Mouse (Mus musculus): ENCODE data around the gene Cnp. TPM values are rescaled to one million over a fixed set of nuclear protein-coding genes. Genes with fewer than 3 reads are reported as not detected.

Cnp gene
- polyA plus RNA-seq, 1 experiment, result 97.4 TPM

- WGBS, result 36% methylated on average over 4 of the region's 4 CpGs
- H3K27me3 ChIP-seq (ENCODE audit: control insufficient read depth, insufficient read depth, low read length), result no peaks in the 10 kb centered on the region
- peaks cover 26% of the 10 kb centered on the region for H3K36me3 ChIP-seq (ENCODE audit: control insufficient read depth, insufficient read depth, low read length)
- peaks cover 15% of the 10 kb centered on the region for H3K4me1 ChIP-seq (ENCODE audit: control insufficient read depth, insufficient read depth, insufficient read length)
- H3K27ac ChIP-seq (ENCODE audit: insufficient read depth, low read length), result peak overlapping the region; percentile 87
- H3K4me3 ChIP-seq (ENCODE audit: extremely low read depth, insufficient read depth, insufficient read length), result no peak overlapping the region
- peak in 1 of 2 experiments; percentile 49 for DNase-seq (ENCODE audit: low read depth in 1 of 2, low spot score in 2 of 2)
- TF ChIP-seq CTCF (IDR thresholded peaks at IDR 0.05; ENCODE audit: extremely low read depth, insufficient read depth, insufficient read length, insufficient replicate concordance) (no peak), POLR2A (IDR thresholded peaks at IDR 0.05; ENCODE audit: low read depth, low read length) (no peak)
These were observed 23.4 kb downstream of the Cnp start for GRCm38 (mm10) chr11:100598074-100598473.

- no peak for DNase-seq (ENCODE audit: low read depth in 1 of 2, low spot score in 2 of 2)
- Histone ChIP-seq H3K4me3 (ENCODE audit: extremely low read depth, insufficient read depth, insufficient read length) (no peak overlapping the region), H3K27me3 (ENCODE audit: control insufficient read depth, insufficient read depth, low read length) (no peaks in the 10 kb centered on the region), H3K27ac (ENCODE audit: insufficient read depth, low read length) (no peak overlapping the region), H3K4me1 (ENCODE audit: control insufficient read depth, insufficient read depth, insufficient read length) (peaks cover 15% of the 10 kb centered on the region), H3K36me3 (ENCODE audit: control insufficient read depth, insufficient read depth, low read length) (peaks cover 19% of the 10 kb centered on the region)
- WGBS, result 92% methylated on average over 3 of the region's 3 CpGs
- TF ChIP-seq POLR2A (IDR thresholded peaks at IDR 0.05; ENCODE audit: low read depth, low read length), result no peak
- no peak for TF ChIP-seq CTCF (IDR thresholded peaks at IDR 0.05; ENCODE audit: extremely low read depth, insufficient read depth, insufficient read length, insufficient replicate concordance)
These were observed 26.7 kb downstream of the Cnp start for GRCm38 (mm10) chr11:100601372-100601771.

GRCm38 (mm10) chr11:100603155-100603554 is 28.5 kb downstream of the Cnp start:
- 0 out of 2 replicates have a peak overlapping the region, but pooled peaks have one; percentile 8 for H3K27ac ChIP-seq (ENCODE audit: insufficient read depth, low read length)
- no peak overlapping the region for H3K4me3 ChIP-seq (ENCODE audit: extremely low read depth, insufficient read depth, insufficient read length)
- DNase-seq (ENCODE audit: low read depth in 1 of 2, low spot score in 2 of 2), result no peak
- H3K4me1 ChIP-seq (ENCODE audit: control insufficient read depth, insufficient read depth, insufficient read length), result peaks cover 8% of the 10 kb centered on the region; the same call in 1 of the 2 replicates
- WGBS, result 88% methylated on average over 9 of the region's 9 CpGs
- peaks cover 14% of the 10 kb centered on the region for H3K36me3 ChIP-seq (ENCODE audit: control insufficient read depth, insufficient read depth, low read length)
- no peaks in the 10 kb centered on the region for H3K27me3 ChIP-seq (ENCODE audit: control insufficient read depth, insufficient read depth, low read length)
- TF ChIP-seq CTCF (IDR thresholded peaks at IDR 0.05; ENCODE audit: extremely low read depth, insufficient read depth, insufficient read length, insufficient replicate concordance) (no peak), POLR2A (IDR thresholded peaks at IDR 0.05; ENCODE audit: low read depth, low read length) (no peak)

GRCm38 (mm10) chr11:100603813-100604212 is 29.1 kb downstream of the Cnp start:
- DNase-seq (ENCODE audit: low read depth in 1 of 2, low spot score in 2 of 2), result no peak
- Histone ChIP-seq H3K27ac (ENCODE audit: insufficient read depth, low read length) (no peak overlapping the region), H3K4me1 (ENCODE audit: control insufficient read depth, insufficient read depth, insufficient read length) (peaks cover 6% of the 10 kb centered on the region; the same call in 1 of the 2 replicates), H3K4me3 (ENCODE audit: extremely low read depth, insufficient read depth, insufficient read length) (no peak overlapping the region), H3K36me3 (ENCODE audit: control insufficient read depth, insufficient read depth, low read length) (peaks cover 15% of the 10 kb centered on the region), H3K27me3 (ENCODE audit: control insufficient read depth, insufficient read depth, low read length) (no peaks in the 10 kb centered on the region)
- TF ChIP-seq CTCF (IDR thresholded peaks at IDR 0.05; ENCODE audit: extremely low read depth, insufficient read depth, insufficient read length, insufficient replicate concordance) (no peak), POLR2A (IDR thresholded peaks at IDR 0.05; ENCODE audit: low read depth, low read length) (no peak)
- 85% methylated on average over 8 of the region's 8 CpGs for WGBS

- 94% methylated on average over 4 of the region's 4 CpGs for WGBS
- H3K27me3 ChIP-seq (ENCODE audit: control insufficient read depth, insufficient read depth, low read length), result no peaks in the 10 kb centered on the region
- peaks cover 13% of the 10 kb centered on the region for H3K36me3 ChIP-seq (ENCODE audit: control insufficient read depth, insufficient read depth, low read length)
- H3K27ac ChIP-seq (ENCODE audit: insufficient read depth, low read length), result no peak overlapping the region
- no peak for DNase-seq (ENCODE audit: low read depth in 1 of 2, low spot score in 2 of 2)
- TF ChIP-seq CTCF (IDR thresholded peaks at IDR 0.05; ENCODE audit: extremely low read depth, insufficient read depth, insufficient read length, insufficient replicate concordance) (no peak), POLR2A (IDR thresholded peaks at IDR 0.05; ENCODE audit: low read depth, low read length) (no peak)
- H3K4me1 ChIP-seq (ENCODE audit: control insufficient read depth, insufficient read depth, insufficient read length), result peaks cover 5% of the 10 kb centered on the region; the same call in 1 of the 2 replicates
- H3K4me3 ChIP-seq (ENCODE audit: extremely low read depth, insufficient read depth, insufficient read length), result no peak overlapping the region
These were observed 29.8 kb downstream of the Cnp start for GRCm38 (mm10) chr11:100604321-100605005.

- no peak overlapping the region for H3K4me3 ChIP-seq (ENCODE audit: extremely low read depth, insufficient read depth, insufficient read length)
- peaks cover 5% of the 10 kb centered on the region; the same call in 1 of the 2 replicates for H3K4me1 ChIP-seq (ENCODE audit: control insufficient read depth, insufficient read depth, insufficient read length)
- TF ChIP-seq POLR2A (IDR thresholded peaks at IDR 0.05; ENCODE audit: low read depth, low read length) (no peak), CTCF (IDR thresholded peaks at IDR 0.05; ENCODE audit: extremely low read depth, insufficient read depth, insufficient read length, insufficient replicate concordance) (no peak)
- H3K36me3 ChIP-seq (ENCODE audit: control insufficient read depth, insufficient read depth, low read length), result peaks cover 12% of the 10 kb centered on the region
- 90% methylated on average over 10 of the region's 10 CpGs for WGBS
- DNase-seq (ENCODE audit: low read depth in 1 of 2, low spot score in 2 of 2), result no peak
- H3K27me3 ChIP-seq (ENCODE audit: control insufficient read depth, insufficient read depth, low read length), result no peaks in the 10 kb centered on the region
- H3K27ac ChIP-seq (ENCODE audit: insufficient read depth, low read length), result no peak overlapping the region
These were observed 30.7 kb downstream of the Cnp start for GRCm38 (mm10) chr11:100605451-100605850.

- Histone ChIP-seq H3K36me3 (ENCODE audit: control insufficient read depth, insufficient read depth, low read length) (peaks cover 9% of the 10 kb centered on the region), H3K4me1 (ENCODE audit: control insufficient read depth, insufficient read depth, insufficient read length) (peaks cover 5% of the 10 kb centered on the region; the same call in 1 of the 2 replicates), H3K27me3 (ENCODE audit: control insufficient read depth, insufficient read depth, low read length) (no peaks in the 10 kb centered on the region), H3K27ac (ENCODE audit: insufficient read depth, low read length) (no peak overlapping the region), H3K4me3 (ENCODE audit: extremely low read depth, insufficient read depth, insufficient read length) (no peak overlapping the region)
- 74% methylated on average over 6 of the region's 6 CpGs for WGBS
- DNase-seq (ENCODE audit: low read depth in 1 of 2, low spot score in 2 of 2), result no peak
- TF ChIP-seq CTCF (IDR thresholded peaks at IDR 0.05; ENCODE audit: extremely low read depth, insufficient read depth, insufficient read length, insufficient replicate concordance) (no peak), POLR2A (IDR thresholded peaks at IDR 0.05; ENCODE audit: low read depth, low read length) (no peak)
These were observed 32.4 kb downstream of the Cnp start for GRCm38 (mm10) chr11:100607121-100607520.

Data from spleen, adult 2 months (tissue).